Mouse (Mus musculus) embryonic facial prominence, embryonic 13.5 days (tissue): ENCODE measurements around the gene Gckr. TPM values are rescaled to one million over a fixed set of nuclear protein-coding genes. Genes with fewer than 3 reads are reported as not detected.
"Not testable (repeated sequence)": the region's sequence is repeated elsewhere in the genome, so short reads cannot be mapped to it uniquely, and the experiment has no call there.

Source experiments
- ATAC-seq: fragments of 200-750 bp; cut with Nextera tagmentation; 2 replicates; pipeline ENCODE4 v1.8.0; 2017; ENCODE audit warnings: low read depth; ENCODE audit not compliant: insufficient number of reproducible peaks, insufficient read depth, low FRiP score, low TSS enrichment
- H3K27ac ChIP-seq: fragments of 300-500 bp; sonication (generic); 2 replicates; pipeline ENCODE4 v1.5.1; 2015; ENCODE audit warnings: moderate library complexity, mild to moderate bottlenecking, inconsistent platforms
- H3K27me3 ChIP-seq: fragments of 300-500 bp; sonication (generic); 2 replicates; pipeline ENCODE4 v1.6.1; 2015; ENCODE audit warnings: mild to moderate bottlenecking, inconsistent platforms
- H3K36me3 ChIP-seq: fragments of 300-500 bp; sonication (generic); 2 replicates; pipeline ENCODE4 v1.6.1; 2015; ENCODE audit warnings: mild to moderate bottlenecking, inconsistent platforms
- H3K4me1 ChIP-seq: fragments of 300-500 bp; sonication (generic); 2 replicates; pipeline ENCODE4 v1.6.1; 2015; ENCODE audit warnings: inconsistent platforms
- H3K4me2 ChIP-seq: fragments of 300-500 bp; sonication (generic); 2 replicates; pipeline ENCODE4 v1.6.1; 2015; ENCODE audit warnings: moderate library complexity, mild to moderate bottlenecking, inconsistent platforms
- H3K4me3 ChIP-seq: fragments of 300-500 bp; sonication (generic); 2 replicates; pipeline ENCODE4 v1.5.1; 2015; ENCODE audit warnings: mild to moderate bottlenecking, inconsistent platforms
- H3K9ac ChIP-seq: fragments of 300-500 bp; sonication (generic); 2 replicates; pipeline ENCODE4 v1.6.1; 2015; ENCODE audit warnings: mild to moderate bottlenecking, inconsistent platforms
- H3K9me3 ChIP-seq: fragments of 300-500 bp; sonication (generic); 2 replicates; pipeline ENCODE4 v1.6.1; 2016; ENCODE audit warnings: inconsistent platforms
- WGBS: fragments of 180-500 bp; shearing (Covaris S2); methylation state at CpG from one replicate; pipeline ENCODE4 v1.1.7; 2015; ENCODE audit warnings: mixed read lengths; 5-methylcytosine and 5-hydroxymethylcytosine counted together
- polyA plus RNA-seq: library from polyadenylated mRNA; unstranded; fragments of >200 nt; fragmentation: Nextera tagmentation; extraction: Ambion mirVana; gene quantifications from 2 replicates; pipeline ENCODE4 v1.2.1, GENCODE M21; 2015

Gene Gckr
- polyA plus RNA-seq, 1 experiment from 2014 or later: 0.79 TPM

DNA sequence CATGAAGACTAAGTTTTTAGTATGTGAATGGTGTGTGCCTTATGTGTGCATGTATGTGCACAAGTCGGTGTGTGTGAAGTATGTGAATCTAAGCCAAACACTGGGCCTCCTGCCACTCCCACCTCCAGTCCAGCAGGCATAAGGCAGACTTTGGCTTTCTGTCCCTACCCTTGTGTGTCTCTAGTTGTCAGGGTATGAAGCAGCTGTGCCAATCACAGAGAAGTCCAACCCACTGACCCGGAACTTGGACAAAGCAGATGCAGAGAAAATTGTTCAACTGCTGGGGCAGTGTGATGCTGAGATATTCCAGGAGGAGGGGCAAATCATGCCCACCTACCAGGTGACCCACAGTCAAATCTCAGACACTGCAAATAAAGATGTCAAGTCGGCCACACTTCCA is 738 bp downstream of the Gckr start:
- 79% methylated on average over 3 of the region's 3 CpGs for WGBS
- Histone ChIP-seq H3K27ac (no peak overlapping the region), H3K27me3 (0 out of 2 replicates have a peak, but pooled peaks cover 3% of the 10 kb centered on the region), H3K4me1 (peaks cover 16% of the 10 kb centered on the region), H3K36me3 (peaks cover 13% of the 10 kb centered on the region), H3K4me2 (no peak overlapping the region), H3K4me3 (no peak overlapping the region), H3K9ac (no peak overlapping the region), H3K9me3 (no peaks in the 10 kb centered on the region)
- ATAC-seq: no peak

DNA sequence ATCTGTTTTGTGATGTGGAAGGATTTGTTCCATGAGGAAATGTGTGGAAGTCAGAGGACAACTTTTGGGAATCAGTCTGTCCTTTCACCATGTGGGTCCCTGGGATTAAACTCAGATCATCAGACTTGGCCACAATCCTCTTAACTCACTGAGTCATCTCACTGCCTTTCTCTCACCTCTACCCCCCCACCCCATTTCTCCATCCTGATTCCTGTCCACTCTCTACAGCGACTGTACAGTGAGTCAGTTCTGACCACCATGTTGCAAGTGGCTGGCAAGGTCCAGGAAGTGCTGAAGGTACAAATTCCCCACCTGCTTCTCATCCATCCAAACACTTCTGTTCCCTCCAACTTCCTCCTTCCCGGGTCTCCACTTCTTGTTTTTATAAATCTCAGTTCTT is 1.2 kb downstream of the Gckr start:
- Histone ChIP-seq H3K9me3 (no peaks in the 10 kb centered on the region), H3K27ac (no peak overlapping the region), H3K4me2 (no peak overlapping the region), H3K4me1 (peaks cover 16% of the 10 kb centered on the region), H3K36me3 (peaks cover 8% of the 10 kb centered on the region), H3K27me3 (0 out of 2 replicates have a peak, but pooled peaks cover 3% of the 10 kb centered on the region), H3K9ac (no peak overlapping the region), H3K4me3 (no peak overlapping the region)
- no peak for ATAC-seq
- WGBS: 49% methylated on average over 2 of the region's 2 CpGs

DNA sequence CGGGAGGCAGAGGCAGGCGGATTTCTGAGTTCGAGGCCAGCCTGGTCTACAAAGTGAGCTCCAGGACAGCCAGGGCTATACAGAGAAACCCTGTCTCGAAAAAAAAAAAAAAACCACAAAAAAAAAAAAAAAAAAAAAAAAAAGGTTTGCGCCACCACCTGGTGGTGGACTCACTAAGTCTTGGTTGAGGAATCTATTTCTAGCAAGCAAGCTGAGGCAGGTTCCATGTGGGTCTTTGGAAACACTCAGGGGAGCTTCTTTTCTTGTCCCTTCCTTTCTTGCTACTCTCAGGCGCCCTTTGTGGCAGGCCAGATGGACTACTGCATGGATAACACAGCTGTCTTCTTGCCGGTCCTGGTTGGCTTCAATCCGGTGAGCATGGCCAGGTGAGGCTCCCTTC is 4.6 kb downstream of the Gckr start:
- Histone ChIP-seq H3K9ac (no peak overlapping the region), H3K36me3 (no peaks in the 10 kb centered on the region), H3K27ac (no peak overlapping the region), H3K9me3 (no peaks in the 10 kb centered on the region), H3K4me1 (no peaks in the 10 kb centered on the region), H3K4me2 (no peak overlapping the region), H3K27me3 (0 out of 2 replicates have a peak, but pooled peaks cover 3% of the 10 kb centered on the region), H3K4me3 (no peak overlapping the region)
- ATAC-seq: no peak
- WGBS: 72% methylated on average over 8 of the region's 8 CpGs

DNA sequence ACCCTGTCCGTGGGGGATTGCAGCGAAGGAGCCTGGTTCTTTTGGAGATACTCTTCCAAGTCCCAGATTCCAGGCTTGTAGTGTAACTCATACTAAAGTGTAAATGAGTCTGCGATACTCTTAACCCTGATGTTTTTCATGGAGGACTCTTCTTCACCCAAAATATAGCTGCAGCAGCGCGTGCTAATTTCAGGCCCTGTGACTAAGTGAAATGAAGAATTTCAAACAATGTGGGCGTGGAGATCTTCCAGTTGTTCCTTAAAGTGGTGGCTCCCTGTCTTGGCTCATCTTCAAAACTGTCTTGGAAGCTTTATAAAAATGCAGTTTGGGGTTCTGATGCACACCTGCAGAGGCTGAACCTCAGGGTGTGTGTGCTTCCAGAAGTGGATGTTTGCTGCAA is 5.8 kb downstream of the Gckr start:
- Histone ChIP-seq H3K27me3 (no peaks in the 10 kb centered on the region), H3K4me3 (no peak overlapping the region), H3K4me1 (no peaks in the 10 kb centered on the region), H3K9me3 (no peaks in the 10 kb centered on the region), H3K27ac (no peak overlapping the region), H3K4me2 (no peak overlapping the region), H3K36me3 (no peaks in the 10 kb centered on the region), H3K9ac (no peak overlapping the region)
- 89% methylated on average over 6 of the region's 6 CpGs for WGBS
- no peak for ATAC-seq

DNA sequence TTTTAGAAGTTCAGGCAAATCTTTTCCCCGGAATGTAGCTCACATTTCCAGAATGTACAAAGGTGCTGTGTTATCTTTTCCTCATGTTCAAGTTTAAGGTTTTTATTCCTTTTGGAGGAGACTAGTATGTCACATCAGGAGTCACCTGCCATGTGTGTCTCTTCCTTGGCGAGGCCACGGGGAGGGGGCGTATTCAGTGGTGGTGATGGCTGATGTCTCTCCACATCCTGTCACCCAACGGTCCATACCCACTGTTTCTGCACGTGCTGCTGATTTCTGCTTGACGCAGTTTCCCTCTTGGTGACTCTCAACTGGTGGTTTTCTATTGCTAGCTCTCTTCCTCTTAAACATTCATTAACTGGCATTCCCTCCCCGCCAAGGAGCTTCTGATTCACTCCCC is 15.6 kb downstream of the Gckr start:
- Histone ChIP-seq H3K4me1 (no peaks in the 10 kb centered on the region), H3K9me3 (no peaks in the 10 kb centered on the region), H3K27me3 (no peaks in the 10 kb centered on the region), H3K36me3 (no peaks in the 10 kb centered on the region), H3K9ac (no peak overlapping the region), H3K27ac (no peak overlapping the region), H3K4me3 (no peak overlapping the region), H3K4me2 (no peak overlapping the region)
- 87% methylated on average over 8 of the region's 8 CpGs for WGBS
- ATAC-seq: no peak

DNA sequence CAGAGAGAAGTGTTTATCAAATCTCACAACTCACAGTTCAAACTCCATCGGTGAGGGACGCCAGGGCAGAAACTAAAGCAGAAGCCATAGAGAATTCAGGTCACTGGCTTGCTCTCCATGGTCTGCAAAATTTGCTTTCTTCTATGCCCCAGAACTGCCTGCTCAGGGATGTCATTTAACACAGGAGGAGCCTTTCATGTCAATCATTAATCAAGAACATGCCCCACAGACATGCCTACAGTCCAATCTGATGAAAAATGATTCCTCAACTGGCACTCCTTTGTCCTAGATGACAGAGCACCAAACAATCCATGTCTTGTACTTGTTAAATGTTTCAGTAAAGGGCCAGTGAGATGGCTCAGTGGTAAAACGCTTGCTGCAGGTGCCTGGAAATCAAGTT is 25.5 kb downstream of the Gckr start:
- no peaks in the 10 kb centered on the region for H3K4me1 ChIP-seq
- H3K4me2 ChIP-seq: no peak overlapping the region
- no peak overlapping the region for H3K9ac ChIP-seq
- no peak overlapping the region for H3K4me3 ChIP-seq
- H3K36me3 ChIP-seq: no peaks in the 10 kb centered on the region
- no peaks in the 10 kb centered on the region for H3K27me3 ChIP-seq
- peaks cover 5% of the 10 kb centered on the region; the same call in 1 of the 2 replicates for H3K9me3 ChIP-seq
- WGBS: 84% methylated on average over 3 of the region's 3 CpGs
- no peak for ATAC-seq
- H3K27ac ChIP-seq: no peak overlapping the region

DNA sequence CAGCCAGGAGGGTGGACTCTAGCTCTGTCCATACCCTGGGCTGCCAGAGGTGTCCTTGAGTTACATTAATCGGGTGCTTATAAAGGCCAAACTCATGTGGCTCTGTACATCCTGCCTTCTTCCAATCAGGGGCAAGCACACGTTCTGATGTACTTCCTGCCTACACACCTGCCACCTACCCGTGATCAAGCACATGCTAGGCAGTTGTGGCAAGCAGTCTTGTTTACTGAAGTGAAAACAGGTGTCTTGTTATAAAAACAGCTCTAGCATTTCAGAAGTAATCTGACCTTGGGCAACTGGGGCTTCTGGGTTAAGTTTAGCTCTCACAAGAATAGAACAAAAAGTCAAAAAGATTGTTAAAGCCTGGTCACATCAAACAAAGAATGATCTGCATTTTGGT is 26.8 kb downstream of the Gckr start:
- Histone ChIP-seq H3K9ac (no peak overlapping the region), H3K36me3 (no peaks in the 10 kb centered on the region), H3K27me3 (no peaks in the 10 kb centered on the region), H3K9me3 (peaks cover 5% of the 10 kb centered on the region; the same call in 1 of the 2 replicates), H3K27ac (no peak overlapping the region), H3K4me2 (no peak overlapping the region), H3K4me3 (no peak overlapping the region), H3K4me1 (no peaks in the 10 kb centered on the region)
- WGBS: 59% methylated on average over 3 of the region's 3 CpGs
- ATAC-seq: no peak

DNA sequence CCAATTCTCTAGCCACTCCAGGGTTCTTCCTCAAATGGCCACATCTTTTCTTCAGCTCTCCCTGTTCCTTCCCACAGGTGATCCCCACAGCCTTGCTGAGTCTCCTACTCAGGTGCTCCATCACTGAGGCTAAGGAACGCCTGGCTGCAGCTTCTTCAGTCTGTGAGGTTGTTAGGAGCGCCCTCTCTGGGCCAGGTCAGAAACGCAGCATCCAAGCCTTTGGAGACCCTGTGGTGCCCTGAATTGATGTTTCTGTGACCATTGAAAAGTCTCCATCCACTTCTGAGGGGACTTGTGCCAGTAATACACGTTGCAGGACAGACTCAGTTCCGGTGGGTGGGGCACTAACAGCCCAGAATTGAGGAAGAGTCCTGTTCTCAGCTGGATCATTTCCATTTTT is 29.6 kb downstream of the Gckr start:
- H3K4me1 ChIP-seq: no peaks in the 10 kb centered on the region
- ATAC-seq: no peak
- H3K27ac ChIP-seq: no peak overlapping the region
- peaks cover 1% of the 10 kb centered on the region; the same call in 1 of the 2 replicates for H3K9me3 ChIP-seq
- no peak overlapping the region for H3K4me2 ChIP-seq
- no peaks in the 10 kb centered on the region for H3K27me3 ChIP-seq
- no peak overlapping the region for H3K9ac ChIP-seq
- WGBS: 16% methylated on average over 5 of the region's 5 CpGs
- no peaks in the 10 kb centered on the region for H3K36me3 ChIP-seq
- no peak overlapping the region for H3K4me3 ChIP-seq

DNA sequence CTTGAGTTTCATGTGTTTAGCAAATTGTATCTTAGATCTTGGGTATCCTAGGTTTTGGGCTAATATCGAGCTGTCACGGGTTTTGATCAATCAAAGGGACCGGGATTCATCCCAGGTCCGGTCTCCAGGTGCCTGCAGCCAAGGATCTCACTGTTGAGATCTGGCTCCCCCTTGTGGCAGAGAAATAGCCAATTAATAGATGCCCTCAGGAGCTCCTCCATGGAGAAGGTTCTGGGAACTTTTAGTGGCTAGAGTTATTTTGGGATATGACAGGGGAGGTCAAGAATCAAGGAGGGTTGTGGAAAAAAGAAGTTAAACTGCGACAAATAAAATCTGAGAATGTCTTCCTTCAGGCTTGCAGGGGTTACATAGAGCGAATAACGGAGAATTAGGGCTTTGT is 31.0 kb downstream of the Gckr start:
- no peaks in the 10 kb centered on the region for H3K4me1 ChIP-seq
- no peak overlapping the region for H3K4me2 ChIP-seq
- no peak overlapping the region for H3K9ac ChIP-seq
- H3K4me3 ChIP-seq: no peak overlapping the region
- H3K27me3 ChIP-seq: no peaks in the 10 kb centered on the region
- H3K27ac ChIP-seq: no peak overlapping the region
- H3K36me3 ChIP-seq: no peaks in the 10 kb centered on the region
- H3K9me3 ChIP-seq: no peaks in the 10 kb centered on the region
- ATAC-seq: no peak
- WGBS: 32% methylated on average over 7 of the region's 7 CpGs

DNA sequence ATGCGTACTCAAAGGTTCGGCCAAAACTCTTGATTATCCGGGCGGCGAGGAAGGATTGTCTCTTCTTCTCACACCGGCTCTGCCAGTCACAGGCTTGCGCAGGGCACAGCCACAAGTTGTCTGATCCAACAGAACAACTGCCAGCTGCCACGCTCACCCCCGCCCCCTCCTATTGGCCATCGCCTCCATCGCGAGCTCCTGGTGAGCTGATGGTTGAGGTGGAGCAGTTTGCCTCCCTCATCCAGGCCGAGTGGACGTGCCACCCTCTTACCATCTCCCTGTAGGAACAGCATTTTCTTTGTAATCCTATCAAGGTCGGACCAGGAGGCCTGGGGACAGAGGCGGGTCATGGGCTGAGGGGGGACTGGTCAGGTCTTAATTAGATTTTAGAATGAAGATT is 60.3 kb downstream of the Gckr start:
- not testable (repeated sequence) for H3K27me3 ChIP-seq, H3K9ac ChIP-seq, H3K4me2 ChIP-seq, H3K27ac ChIP-seq, H3K4me1 ChIP-seq, ATAC-seq, H3K4me3 ChIP-seq, H3K36me3 ChIP-seq, H3K9me3 ChIP-seq
- 78% methylated on average over 16 of the region's 16 CpGs for WGBS

DNA sequence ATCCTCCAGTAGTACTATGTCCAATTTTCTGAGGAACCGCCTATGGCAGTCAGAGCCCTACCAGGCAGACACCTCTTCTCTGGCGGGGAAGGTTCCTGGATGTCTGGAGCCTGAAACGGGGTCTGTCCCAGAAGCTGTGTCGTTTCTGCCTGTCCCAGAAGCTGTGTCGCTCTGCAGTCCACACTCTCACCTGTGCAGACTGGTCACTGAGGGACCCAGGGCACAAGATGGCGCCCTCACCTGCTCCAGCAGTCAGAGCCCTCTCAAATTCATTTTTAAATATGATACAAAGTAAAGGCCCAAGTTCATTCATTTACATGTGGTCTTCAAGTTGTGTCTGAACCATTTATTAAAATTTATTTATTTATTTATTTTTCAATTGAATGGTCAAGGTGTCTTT is 63.7 kb downstream of the Gckr start:
- Histone ChIP-seq H3K4me1 (no peaks in the 10 kb centered on the region), H3K9me3 (peaks cover 8% of the 10 kb centered on the region; the same call in 1 of the 2 replicates), H3K4me3 (no peak overlapping the region), H3K9ac (no peak overlapping the region), H3K27me3 (no peaks in the 10 kb centered on the region), H3K4me2 (no peak overlapping the region), H3K27ac (no peak overlapping the region), H3K36me3 (no peaks in the 10 kb centered on the region)
- 74% methylated on average over 6 of the region's 6 CpGs for WGBS
- ATAC-seq: no peak
